Mouse (Mus musculus) heart, embryonic 14.5 days (tissue): ENCODE measurements around the gene Eftud2. TPM values are rescaled to one million over a fixed set of nuclear protein-coding genes. Genes with fewer than 3 reads are reported as not detected.

Source experiments
- ATAC-seq: fragments of 200-750 bp; cut with Nextera tagmentation; 2 replicates; pipeline ENCODE4 v1.8.0; 2017; ENCODE audit warnings: low read depth, moderate TSS enrichment; ENCODE audit not compliant: insufficient number of reproducible peaks, insufficient read depth, low FRiP score
- H3K27ac ChIP-seq, 2 experiments: fragments of 200-500 bp in 1 of 2; fragments of 300-500 bp in 1 of 2; sonication (generic) in 1 of 2; replicated peaks in 1 of 2; 2 replicates each; pipeline ENCODE4 v1.5.1; 2012 to 2014; ENCODE audit warnings: low read depth in 2 of 2, low read length in 2 of 2, control low read depth in 1 of 2, mild to moderate bottlenecking in 1 of 2, mixed read lengths in 1 of 2; ENCODE audit not compliant: control insufficient read depth in 1 of 2, insufficient read depth in 1 of 2
- H3K27me3 ChIP-seq: fragments of 300-500 bp; sonication (generic); 2 replicates; pipeline ENCODE4 v1.6.1; 2014; ENCODE audit warnings: mild to moderate bottlenecking, low read length, control low read depth; ENCODE audit not compliant: control insufficient read depth, insufficient read depth
- H3K36me3 ChIP-seq: fragments of 300-500 bp; sonication (generic); 2 replicates; pipeline ENCODE4 v1.6.1; 2014; ENCODE audit warnings: mild to moderate bottlenecking, control low read depth, low read length, mixed read lengths; ENCODE audit not compliant: control insufficient read depth, insufficient read depth
- H3K4me1 ChIP-seq, 2 experiments: fragments of 200-500 bp in 1 of 2; fragments of 300-500 bp in 1 of 2; sonication (generic) in 1 of 2; 2 replicates each; pipeline ENCODE4 v1.6.1; 2012 to 2014; ENCODE audit warnings: low read length in 2 of 2, control low read depth in 1 of 2, mixed read lengths in 1 of 2; ENCODE audit not compliant: control insufficient read depth in 2 of 2, insufficient read depth in 2 of 2
- H3K4me2 ChIP-seq: fragments of 300-500 bp; sonication (generic); 2 replicates; pipeline ENCODE4 v1.6.1; 2014; ENCODE audit warnings: mild to moderate bottlenecking, low read length
- H3K4me3 ChIP-seq, 2 experiments: fragments of 200-500 bp in 1 of 2; fragments of 300-500 bp in 1 of 2; sonication (generic) in 1 of 2; 2 replicates each; pipeline ENCODE4 v1.5.1; 2012 to 2014; ENCODE audit warnings: low read length in 2 of 2, mild to moderate bottlenecking in 2 of 2, control low read depth in 1 of 2, low read depth in 1 of 2, moderate library complexity in 1 of 2; ENCODE audit not compliant: control insufficient read depth in 1 of 2, insufficient read depth in 1 of 2
- H3K9ac ChIP-seq: fragments of 300-500 bp; sonication (generic); 2 replicates; pipeline ENCODE4 v1.6.1; 2014; ENCODE audit warnings: mild to moderate bottlenecking, low read length
- H3K9me3 ChIP-seq: fragments of 300-500 bp; sonication (generic); 2 replicates; pipeline ENCODE4 v1.6.1; 2016; ENCODE audit warnings: low read length, control low read depth; ENCODE audit not compliant: control insufficient read depth
- WGBS: fragments of 180-500 bp; shearing (Covaris S2); extraction: QIAGEN DNeasy Blood & Tissue Kit; methylation state at CpG from one replicate; pipeline ENCODE4 v1.1.7; 2014; 5-methylcytosine and 5-hydroxymethylcytosine counted together
- polyA plus RNA-seq: library from polyadenylated mRNA; unstranded; fragments of >200 nt; fragmentation: Nextera tagmentation; extraction: Ambion mirVana; gene quantifications from 2 replicates; pipeline ENCODE4 v1.2.1, GENCODE M21; 2014

Gene Eftud2
- 100 and 103 TPM in 2 replicates for polyA plus RNA-seq

GRCm38 (mm10) chr11:102880585-102881313 is at the start of gene Eftud2, which contains the start of gene Ccdc103:
TSS of gene Eftud2 (minus strand) at chr11:102880985.
TSS of gene Ccdc103 (plus strand) at chr11:102881204.
- ATAC-seq, result peak; percentile 73
- WGBS, result under 1% methylated on average over 62 of the region's 62 CpGs
- peak within 1 kb of the TSS; percentile 89 for H3K9ac ChIP-seq
- peaks cover 20% of the 10 kb centered on the region for H3K36me3 ChIP-seq
- peaks cover 4% of the 10 kb centered on the region; the same call in 1 of the 2 replicates for H3K27me3 ChIP-seq
- peaks cover 16 to 32% of the 10 kb centered on the region in 2 experiments for H3K4me1 ChIP-seq
- H3K27ac ChIP-seq, result peak within 1 kb of the TSS; percentile 81 to 90
- H3K9me3 ChIP-seq, result no peaks in the 10 kb centered on the region
- peak within 1 kb of the TSS; percentile 90 for H3K4me2 ChIP-seq
- H3K4me3 ChIP-seq, result peak within 1 kb of the TSS; percentile 77 to 82

GRCm38 (mm10) chr11:102925351-102925717 is 44.5 kb upstream of the Eftud2 start:
- 2% methylated on average over 10 of the region's 10 CpGs for WGBS
- peak overlapping the region; percentile 77 for H3K9ac ChIP-seq
- no peaks in the 10 kb centered on the region for H3K27me3 ChIP-seq
- peaks cover 0 to 16% of the 10 kb centered on the region in 2 experiments; a peak in 1 of 4 replicates for H3K4me1 ChIP-seq
- ATAC-seq, result peak; percentile 41; the same call in 1 of the 2 replicates
- H3K4me3 ChIP-seq, result peak overlapping the region; percentile 73 to 94
- no peaks in the 10 kb centered on the region for H3K9me3 ChIP-seq
- peaks cover 8% of the 10 kb centered on the region; the same call in 1 of the 2 replicates for H3K36me3 ChIP-seq
- H3K4me2 ChIP-seq, result peak overlapping the region; percentile 68
- peak overlapping the region; percentile 83 to 89 for H3K27ac ChIP-seq

GRCm38 (mm10) chr11:102924557-102925350 is 44.0 kb upstream of the Eftud2 start, which contains the start of gene Kif18b:
TSS of gene Kif18b (minus strand) at chr11:102925124.
- Histone ChIP-seq H3K27ac (peak within 1 kb of the TSS; percentile 83 to 89), H3K9me3 (no peaks in the 10 kb centered on the region), H3K4me2 (peak within 1 kb of the TSS; percentile 68), H3K4me1 (peaks cover 0 to 16% of the 10 kb centered on the region in 2 experiments; a peak in 1 of 4 replicates), H3K4me3 (peak within 1 kb of the TSS; percentile 73 to 94), H3K9ac (peak within 1 kb of the TSS; percentile 77), H3K36me3 (peaks cover 8% of the 10 kb centered on the region; the same call in 1 of the 2 replicates), H3K27me3 (no peaks in the 10 kb centered on the region)
- WGBS, result under 1% methylated on average over 62 of the region's 62 CpGs
- peak; percentile 90 for ATAC-seq

- H3K4me1 ChIP-seq, result peaks cover 0 to 16% of the 10 kb centered on the region in 2 experiments; a peak in 1 of 4 replicates
- H3K36me3 ChIP-seq, result peaks cover 14% of the 10 kb centered on the region
- no peak overlapping the region for H3K27ac ChIP-seq
- no peak overlapping the region for H3K4me3 ChIP-seq
- no peak overlapping the region for H3K4me2 ChIP-seq
- no peaks in the 10 kb centered on the region for H3K9me3 ChIP-seq
- H3K9ac ChIP-seq, result 0 out of 2 replicates have a peak overlapping the region, but pooled peaks have one; percentile 21
- H3K27me3 ChIP-seq, result no peaks in the 10 kb centered on the region
- WGBS, result 83% methylated on average over 6 of the region's 6 CpGs
- no peak for ATAC-seq
These were observed 40.7 kb upstream of the Eftud2 start for GRCm38 (mm10) chr11:102921491-102921890.

- Histone ChIP-seq H3K9me3 (no peaks in the 10 kb centered on the region), H3K4me3 (no peak overlapping the region), H3K4me2 (no peak overlapping the region), H3K9ac (no peak overlapping the region), H3K27me3 (no peaks in the 10 kb centered on the region), H3K36me3 (peaks cover 48% of the 10 kb centered on the region), H3K27ac (no peak overlapping the region), H3K4me1 (peaks cover 0 to 8% of the 10 kb centered on the region in 2 experiments; a peak in 1 of 4 replicates)
- 90% methylated on average over 4 of the region's 4 CpGs for WGBS
- ATAC-seq, result no peak
These were observed 37.3 kb upstream of the Eftud2 start for GRCm38 (mm10) chr11:102918077-102918476.

- Histone ChIP-seq H3K9me3 (no peaks in the 10 kb centered on the region), H3K4me1 (no peaks in the 10 kb centered on the region), H3K27ac (no peak overlapping the region), H3K36me3 (peaks cover 66% of the 10 kb centered on the region), H3K9ac (no peak overlapping the region), H3K4me2 (no peak overlapping the region), H3K27me3 (no peaks in the 10 kb centered on the region), H3K4me3 (no peak overlapping the region)
- no peak for ATAC-seq
- 89% methylated on average over 9 of the region's 9 CpGs for WGBS
These were observed 34.6 kb upstream of the Eftud2 start for GRCm38 (mm10) chr11:102915380-102915779.

GRCm38 (mm10) chr11:102911376-102911775 is 30.6 kb upstream of the Eftud2 start:
- WGBS, result 72% methylated on average over 7 of the region's 7 CpGs

More at GRCm38 (mm10) chr11:102911376-102911775, 30.6 kb upstream of the Eftud2 start:
- Histone ChIP-seq H3K4me2 (no peak overlapping the region), H3K27me3 (no peaks in the 10 kb centered on the region), H3K4me3 (no peak overlapping the region), H3K36me3 (peaks cover 99% of the 10 kb centered on the region), H3K4me1 (no peaks in the 10 kb centered on the region), H3K27ac (no peak overlapping the region), H3K9ac (no peak overlapping the region), H3K9me3 (no peaks in the 10 kb centered on the region)
- ATAC-seq, result no peak
